ENCODE assay signal across 8 mouse cellular contexts in the genomic region with DNA sequence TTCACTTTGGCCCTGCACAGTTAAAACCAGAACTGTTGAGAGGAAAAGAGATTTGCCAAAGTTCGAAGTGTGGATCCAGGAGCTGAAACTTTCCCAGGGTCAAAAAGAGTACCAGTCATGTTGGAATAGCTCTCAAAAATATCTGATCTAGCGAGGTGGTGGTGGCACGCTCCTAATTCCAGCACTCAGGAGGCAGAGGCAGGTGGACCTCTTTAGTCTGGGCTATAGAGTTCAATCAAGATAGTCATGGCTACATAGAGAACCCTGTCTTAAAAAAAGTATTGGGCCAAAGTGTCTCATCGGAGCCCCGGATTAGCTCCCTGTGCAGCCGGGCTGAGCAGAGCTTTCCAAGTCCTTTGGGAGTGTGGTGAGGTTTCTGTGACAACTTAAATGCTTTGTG. TPM values are rescaled to one million over a fixed set of nuclear protein-coding genes. Genes with fewer than 3 reads are reported as not detected.
DNase-seq lines count a peak whose midpoint lies in the region; ATAC-seq and TF ChIP-seq lines count a peak whose summit lies in the region.

No protein-coding gene starts in this region.

- H3K36me3 ChIP-seq in heart, adult 2 months (ENCODE audit: control insufficient read depth, insufficient read depth, low read length), result peaks cover 3% of the 10 kb centered on the region
- H3K36me3 ChIP-seq in testis, adult 2 months (ENCODE audit: control insufficient read depth, insufficient read depth, low read length), result no peaks in the 10 kb centered on the region
- no peaks in the 10 kb centered on the region for H3K36me3 ChIP-seq in limb, embryonic 15.5 days
- no peaks in the 10 kb centered on the region for H3K36me3 ChIP-seq in stomach, postnatal 0 days (ENCODE audit: control insufficient read depth, insufficient read depth, low read length)

- H3K9ac ChIP-seq in heart, adult 2 months (ENCODE audit: low read depth, low read length), result no peak overlapping the region
- peak overlapping the region; percentile 87; the same call in 1 of the 2 replicates for H3K9ac ChIP-seq in limb, embryonic 15.5 days
- peak overlapping the region; percentile 94; the same call in 1 of the 2 replicates for H3K9ac ChIP-seq in stomach, postnatal 0 days (ENCODE audit: low read length)

- H3K27me3 ChIP-seq in heart, adult 2 months (ENCODE audit: control insufficient read depth, insufficient read depth, low read length), result no peaks in the 10 kb centered on the region
- H3K27me3 ChIP-seq in testis, adult 2 months (ENCODE audit: control insufficient read depth, insufficient read depth, low read length), result no peaks in the 10 kb centered on the region
- no peaks in the 10 kb centered on the region for H3K27me3 ChIP-seq in limb, embryonic 15.5 days
- H3K27me3 ChIP-seq in stomach, postnatal 0 days (ENCODE audit: control insufficient read depth, insufficient read depth, low read length), result no peaks in the 10 kb centered on the region

- peak overlapping the region; percentile 74 for H3K4me2 ChIP-seq in limb, embryonic 15.5 days
- peak overlapping the region; percentile 72 for H3K4me2 ChIP-seq in stomach, postnatal 0 days (replicated peaks; ENCODE audit: low read depth)

- peaks cover 13% of the 10 kb centered on the region for H3K4me1 ChIP-seq in heart, adult 2 months (ENCODE audit: control insufficient read depth, insufficient read depth, low read length)
- H3K4me1 ChIP-seq in testis, adult 2 months (ENCODE audit: control insufficient read depth, insufficient read depth, low read length), result peaks cover 15% of the 10 kb centered on the region
- peaks cover 37% of the 10 kb centered on the region for H3K4me1 ChIP-seq in limb, embryonic 15.5 days
- peaks cover 9% of the 10 kb centered on the region for H3K4me1 ChIP-seq in stomach, postnatal 0 days (replicated peaks; ENCODE audit: control insufficient read depth, insufficient read depth)

- no peak for TF ChIP-seq EP300 in heart, adult 2 months (IDR thresholded peaks at IDR 0.05; ENCODE audit: insufficient read depth, low read depth, low read length)
- TF ChIP-seq EP300 in stomach, postnatal 0 days (optimal IDR thresholded peaks at IDR 0.05), result no peak

- intact Hi-C loops in heart, adult 2 months (cut with DNase I), result loop anchor here (5.0 kb wide), 2 partner anchors 54 to 91 kb away; partner anchors contain the start of gene U2af1

- H3K27ac ChIP-seq in heart, adult 2 months, result no peak overlapping the region; the same call in 1 of the 2 replicates
- peak overlapping the region; percentile 96 for H3K27ac ChIP-seq in testis, adult 2 months (ENCODE audit: control insufficient read depth, insufficient read depth, low read depth, low read length)
- peak overlapping the region; percentile 98; the same call in 1 of the 2 replicates for H3K27ac ChIP-seq in limb, embryonic 15.5 days
- H3K27ac ChIP-seq in stomach, postnatal 0 days (replicated peaks), result no peak overlapping the region

- WGBS in heart, adult 2 months, result 47% methylated on average over 6 of the region's 6 CpGs
- WGBS in limb, embryonic 15.5 days, result 66% methylated on average over 6 of the region's 6 CpGs
- WGBS in stomach, postnatal 0 days, result 64% methylated on average over 6 of the region's 6 CpGs

- H3K79me2 ChIP-seq in heart, adult 2 months (replicated peaks; ENCODE audit: control insufficient read depth, insufficient read depth, low read length), result peaks cover 8% of the 10 kb centered on the region

- DNase-seq in heart, adult 11 months, result peak; percentile 88
- DNase-seq in heart, adult 2 months, result no peak
- no peak for DNase-seq in testis, postnatal 14 days (ENCODE audit: low spot score)
- DNase-seq in stomach, postnatal 0 days (ENCODE audit: low spot score), result no peak
- no peak for DNase-seq in cerebellum, adult 18-20 months
- no peak for DNase-seq in layer of hippocampus, adult 18-20 months (ENCODE audit: low spot score in 2 of 2)

- no peak for ATAC-seq in limb, embryonic 15.5 days (ENCODE audit: insufficient number of reproducible peaks, low FRiP score, low TSS enrichment, low read depth)
- no peak for ATAC-seq in stomach, postnatal 0 days (ENCODE audit: low FRiP score, low TSS enrichment)

- no peak for TF ChIP-seq POLR2A in heart, adult 2 months (IDR thresholded peaks at IDR 0.05; ENCODE audit: insufficient read depth, low read depth, low read length)
- TF ChIP-seq POLR2A in testis, adult 2 months (IDR thresholded peaks at IDR 0.05; ENCODE audit: control insufficient read depth, low read depth, low read length), result no peak

- no peaks in the 10 kb centered on the region for H3K9me3 ChIP-seq in limb, embryonic 15.5 days
- no peaks in the 10 kb centered on the region for H3K9me3 ChIP-seq in stomach, postnatal 0 days (ENCODE audit: control insufficient read depth, low read length)

- TF ChIP-seq CTCF in heart, adult 2 months (IDR thresholded peaks at IDR 0.05), result no peak
- no peak for TF ChIP-seq CTCF in testis, adult 2 months (IDR thresholded peaks at IDR 0.05; ENCODE audit: control insufficient read depth, insufficient read depth, insufficient replicate concordance, low read depth, low read length)
- no peak for TF ChIP-seq CTCF in stomach, postnatal 0 days (IDR thresholded peaks at IDR 0.05; ENCODE audit: low read depth)

- no peak overlapping the region for H3K4me3 ChIP-seq in heart, adult 2 months
- peak overlapping the region; percentile 99 for H3K4me3 ChIP-seq in testis, adult 2 months (ENCODE audit: control insufficient read depth, low read depth, low read length)
- H3K4me3 ChIP-seq in limb, embryonic 15.5 days, result peak overlapping the region; percentile 87
- peak overlapping the region; percentile 72 for H3K4me3 ChIP-seq in stomach, postnatal 0 days (ENCODE audit: low read depth, low read length)

RNA-seq across cellular contexts. Expression of gene Pknox1, which starts 1.7 kb away (rescaled TPM):
- total RNA-seq in heart, adult 2 months (2021), result 10 to 100 TPM in 1 of 2 experiments, 1 to 10 TPM in 1; 9.3 to 13.1 TPM
- polyA plus RNA-seq in heart, adult 2 months (2012; rRNA removed), result 6.8 and 16.4 TPM in 2 replicates
- 53.9 and 55.7 TPM in 2 replicates for polyA plus RNA-seq in testis, adult 2 months (2012; rRNA removed)
- 30.8 and 32.2 TPM in 2 replicates for polyA plus RNA-seq in limb, embryonic 15.5 days (2015; fragmentation: Nextera tagmentation; extraction: Ambion mirVana)
- 9.5 and 9.8 TPM in 2 replicates for polyA plus RNA-seq in stomach, postnatal 0 days (2015; fragmentation: Nextera tagmentation; extraction: Ambion mirVana)
- total RNA-seq in layer of hippocampus, adult 18-20 months (2021), result 10 to 100 TPM; 10.3 to 15.0 TPM

RNA-seq across cellular contexts. Expression of gene Ndufv3, which starts 46.4 kb away (rescaled TPM):
- total RNA-seq in heart, adult 2 months (2021), result 1,000 to 10,000 TPM; 1,326 to 1,509 TPM
- 764 and 972 TPM in 2 replicates for polyA plus RNA-seq in heart, adult 2 months (2012; rRNA removed)
- 59.9 and 64.9 TPM in 2 replicates for polyA plus RNA-seq in testis, adult 2 months (2012; rRNA removed)
- 251 and 280 TPM in 2 replicates for polyA plus RNA-seq in limb, embryonic 15.5 days (2015; fragmentation: Nextera tagmentation; extraction: Ambion mirVana)
- polyA plus RNA-seq in stomach, postnatal 0 days (2015; fragmentation: Nextera tagmentation; extraction: Ambion mirVana), result 334 and 344 TPM in 2 replicates
- total RNA-seq in layer of hippocampus, adult 18-20 months (2021), result 100 to 1,000 TPM; 245 to 254 TPM

RNA-seq across cellular contexts. Expression of gene Wdr4, which starts 46.5 kb away (rescaled TPM):
- 1 to 10 TPM; 5.2 to 5.6 TPM for total RNA-seq in heart, adult 2 months (2021)
- polyA plus RNA-seq in heart, adult 2 months (2012; rRNA removed), result 9.8 and 9.9 TPM in 2 replicates
- 14.7 and 15.3 TPM in 2 replicates for polyA plus RNA-seq in testis, adult 2 months (2012; rRNA removed)
- polyA plus RNA-seq in limb, embryonic 15.5 days (2015; fragmentation: Nextera tagmentation; extraction: Ambion mirVana), result 33.8 and 35.2 TPM in 2 replicates
- polyA plus RNA-seq in stomach, postnatal 0 days (2015; fragmentation: Nextera tagmentation; extraction: Ambion mirVana), result 14.9 and 15.6 TPM in 2 replicates
- 10 to 100 TPM; 22.1 to 25.0 TPM for total RNA-seq in layer of hippocampus, adult 18-20 months (2021)

Comparison
In these comparisons a context has a peak if more than half of its experiments do, and no peak if none do; other contexts are left out.
1. H3K27ac ChIP-seq: peak in testis, adult 2 months (single experiment) and limb, embryonic 15.5 days (single experiment); none in heart, adult 2 months (single experiment) and stomach, postnatal 0 days (single experiment).